Mouse (Mus musculus) lung, embryonic 14.5 days (tissue): ENCODE results near the gene H2-DMb1. TPM values are rescaled to one million over a fixed set of nuclear protein-coding genes. Genes with fewer than 3 reads are reported as not detected.
A peak's percentile ranks its signal among the peaks of the same experiment; 100 is the strongest.

ENCODE experiments used
- ATAC-seq: fragments of 200-750 bp; cut with Nextera tagmentation; 2 replicates; pipeline ENCODE4 v1.8.0; 2017; ENCODE audit warnings: mild to moderate bottlenecking, moderate TSS enrichment, moderate library complexity; ENCODE audit not compliant: insufficient read depth
- DNase-seq: peaks from one replicate; pipeline ENCODE4 v3.0.0-alpha.2; 2015
- H3K27ac ChIP-seq: fragments of 300-500 bp; sonication (generic); 2 replicates; pipeline ENCODE4 v1.5.1; 2014; ENCODE audit warnings: low read depth, mild to moderate bottlenecking, moderate library complexity
- H3K27me3 ChIP-seq: fragments of 300-500 bp; sonication (generic); 2 replicates; pipeline ENCODE4 v1.6.1; 2014; ENCODE audit warnings: low read length, control low read depth; ENCODE audit not compliant: insufficient read depth
- H3K36me3 ChIP-seq: fragments of 300-500 bp; sonication (generic); 2 replicates; pipeline ENCODE4 v1.6.1; 2014; ENCODE audit warnings: control low read depth; ENCODE audit not compliant: insufficient read depth
- H3K4me1 ChIP-seq: fragments of 300-500 bp; sonication (generic); 2 replicates; pipeline ENCODE4 v1.6.1; 2014; ENCODE audit warnings: antibody characterized with exemption, control low read depth; ENCODE audit not compliant: insufficient read depth
- H3K4me2 ChIP-seq: fragments of 300-500 bp; sonication (generic); 2 replicates; pipeline ENCODE4 v1.6.1; 2014; ENCODE audit warnings: mild to moderate bottlenecking
- H3K4me3 ChIP-seq: fragments of 300-500 bp; sonication (generic); 2 replicates; pipeline ENCODE4 v1.5.1; 2014; ENCODE audit warnings: low read depth, low read length
- H3K9ac ChIP-seq: fragments of 300-500 bp; sonication (generic); 2 replicates; pipeline ENCODE4 v1.6.1; 2014
- H3K9me3 ChIP-seq: fragments of 300-500 bp; sonication (generic); 2 replicates; pipeline ENCODE4 v1.6.1; 2016; ENCODE audit warnings: low read depth, low read length, control low read depth
- CTCF ChIP-seq: IDR thresholded peaks from 2 replicates; pipeline ENCODE4 v1.5.1; 2016; ENCODE audit warnings: antibody characterized with exemption, low read depth
- WGBS: fragments of 180-500 bp; shearing (Covaris S2); extraction: QIAGEN DNeasy Blood & Tissue Kit; methylation state at CpG from one replicate; pipeline ENCODE4 v1.1.7; 2014; 5-methylcytosine and 5-hydroxymethylcytosine counted together
- polyA plus RNA-seq: library from polyadenylated mRNA; unstranded; fragments of >200 nt; fragmentation: Nextera tagmentation; extraction: Ambion mirVana; gene quantifications from 2 replicates; pipeline ENCODE4 v1.2.1, GENCODE M21; 2014

The H2-DMb1 gene
- polyA plus RNA-seq, 1 experiment from 2014 or later: 1.1 TPM

- WGBS: 50% methylated on average over 8 of the region's 8 CpGs
- DNase-seq (no peak), ATAC-seq (no peak)
- H3K9me3 ChIP-seq: no peaks in the 10 kb centered on the region
- H3K27me3 ChIP-seq: no peaks in the 10 kb centered on the region
- TF ChIP-seq CTCF: no peak
- H3K27ac ChIP-seq: peak overlapping the region; percentile 9; the same call in 1 of the 2 replicates
- no peak overlapping the region for H3K9ac ChIP-seq
- no peaks in the 10 kb centered on the region for H3K4me1 ChIP-seq
- H3K36me3 ChIP-seq: peaks cover 69% of the 10 kb centered on the region
- no peak overlapping the region for H3K4me3 ChIP-seq
- no peak overlapping the region for H3K4me2 ChIP-seq
Observed at GRCm38 (mm10) chr17:34110309-34110708, 42.6 kb upstream of the H2-DMb1 start.

GRCm38 (mm10) chr17:34114114-34114513 lies 38.8 kb upstream of the H2-DMb1 start:
- Histone ChIP-seq H3K9ac (no peak overlapping the region), H3K27me3 (no peaks in the 10 kb centered on the region), H3K27ac (no peak overlapping the region), H3K9me3 (no peaks in the 10 kb centered on the region), H3K36me3 (peaks cover 99% of the 10 kb centered on the region), H3K4me1 (0 out of 2 replicates have a peak, but pooled peaks cover 5% of the 10 kb centered on the region), H3K4me2 (no peak overlapping the region), H3K4me3 (no peak overlapping the region)
- TF ChIP-seq CTCF: no peak
- 93% methylated on average over 7 of the region's 7 CpGs for WGBS
- no peak for DNase-seq
- no peak for ATAC-seq

GRCm38 (mm10) chr17:34116736-34117370 lies 36.0 kb upstream of the H2-DMb1 start:
- WGBS: 19% methylated on average over 7 of the region's 7 CpGs
- H3K27ac ChIP-seq: no peak overlapping the region
- no peak for TF ChIP-seq CTCF

GRCm38 (mm10) chr17:34117421-34118112 lies 35.3 kb upstream of the H2-DMb1 start:
- H3K27ac ChIP-seq: no peak overlapping the region
- H3K4me1 ChIP-seq: 0 out of 2 replicates have a peak, but pooled peaks cover 5% of the 10 kb centered on the region
- DNase-seq (peak; percentile 63), ATAC-seq (no peak)
- H3K9ac ChIP-seq: peak overlapping the region; percentile 94
- WGBS: under 1% methylated on average over 5 of the region's 5 CpGs
- H3K36me3 ChIP-seq: peaks cover 67% of the 10 kb centered on the region
- no peaks in the 10 kb centered on the region for H3K27me3 ChIP-seq
- peak overlapping the region; percentile 99 for H3K4me2 ChIP-seq
- TF ChIP-seq CTCF: no peak
- no peaks in the 10 kb centered on the region for H3K9me3 ChIP-seq
- H3K4me3 ChIP-seq: peak overlapping the region; percentile 100

More at GRCm38 (mm10) chr17:34116736-34117370, 36.0 kb upstream of the H2-DMb1 start:
- no peak for DNase-seq
- H3K9ac ChIP-seq: peak overlapping the region; percentile 94
- peaks cover 75% of the 10 kb centered on the region for H3K36me3 ChIP-seq
- H3K27me3 ChIP-seq: no peaks in the 10 kb centered on the region
- no peaks in the 10 kb centered on the region for H3K9me3 ChIP-seq
- peak overlapping the region; percentile 99 for H3K4me2 ChIP-seq
- H3K4me3 ChIP-seq: peak overlapping the region; percentile 100
- H3K4me1 ChIP-seq: 0 out of 2 replicates have a peak, but pooled peaks cover 5% of the 10 kb centered on the region
- no peak for ATAC-seq

GRCm38 (mm10) chr17:34118113-34118872 lies 34.6 kb upstream of the H2-DMb1 start:
- H3K9ac ChIP-seq: peak overlapping the region; percentile 94
- 1% methylated on average over 67 of the region's 67 CpGs for WGBS
- H3K27ac ChIP-seq: peak overlapping the region; percentile 100
- TF ChIP-seq CTCF: no peak
- no peak for ATAC-seq
- H3K36me3 ChIP-seq: peaks cover 60% of the 10 kb centered on the region
- H3K4me3 ChIP-seq: peak overlapping the region; percentile 100
- H3K9me3 ChIP-seq: no peaks in the 10 kb centered on the region
- H3K4me2 ChIP-seq: peak overlapping the region; percentile 99
- H3K4me1 ChIP-seq: 0 out of 2 replicates have a peak, but pooled peaks cover 5% of the 10 kb centered on the region
- no peaks in the 10 kb centered on the region for H3K27me3 ChIP-seq
- peak; percentile 50 for DNase-seq

DNA sequence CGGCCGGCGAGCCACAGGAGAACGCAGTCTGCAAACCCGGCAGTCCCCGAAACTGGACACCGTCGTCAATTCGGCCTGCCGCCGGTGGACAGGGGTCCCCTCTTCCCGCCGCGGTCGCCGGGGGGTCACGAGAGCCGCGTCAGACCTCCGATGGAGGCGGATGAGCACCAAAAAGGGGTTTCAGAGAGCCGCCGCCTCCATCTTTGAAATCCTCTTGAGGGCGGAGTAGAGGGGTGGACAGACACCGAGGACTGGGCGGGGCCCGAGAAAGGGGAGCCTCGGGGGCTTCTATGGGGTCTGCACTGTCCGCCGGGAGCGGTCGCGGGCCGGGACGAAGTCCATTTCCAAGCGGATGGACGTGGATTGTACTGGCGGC lies 34.0 kb upstream of the H2-DMb1 start:
- Histone ChIP-seq H3K27me3 (no peaks in the 10 kb centered on the region), H3K4me2 (peak overlapping the region; percentile 99), H3K9me3 (no peaks in the 10 kb centered on the region), H3K4me3 (peak overlapping the region; percentile 100), H3K36me3 (peaks cover 55% of the 10 kb centered on the region), H3K9ac (peak overlapping the region; percentile 94), H3K4me1 (0 out of 2 replicates have a peak, but pooled peaks cover 5% of the 10 kb centered on the region), H3K27ac (peak overlapping the region; percentile 100)
- DNase-seq (no peak), ATAC-seq (no peak)
- 3% methylated on average over 38 of the region's 38 CpGs for WGBS
- TF ChIP-seq CTCF: 0 out of 2 replicates have a peak, but pooled peaks have one; percentile 6
